Mouse (Mus musculus) bone marrow, adult 2 months (tissue): ENCODE data around the gene Phkg1. TPM values are rescaled to one million over a fixed set of nuclear protein-coding genes. Genes with fewer than 3 reads are reported as not detected.
A peak's percentile ranks its signal among the peaks of the same experiment; 100 is the strongest.

ENCODE experiments used
- H3K27ac ChIP-seq: fragments of 200-500 bp; 2 replicates; pipeline ENCODE4 v1.5.1; 2012; ENCODE audit warnings: low read depth, mild to moderate bottlenecking, control low read depth, inconsistent platforms, low read length; ENCODE audit not compliant: control insufficient read depth, poor library complexity, insufficient read depth
- H3K4me1 ChIP-seq: fragments of 200-500 bp; 2 replicates; pipeline ENCODE4 v1.6.1; 2011; ENCODE audit warnings: low read length; ENCODE audit not compliant: control insufficient read depth, insufficient read depth
- H3K4me3 ChIP-seq: fragments of 200-500 bp; replicated peaks from 2 replicates; pipeline ENCODE3; 2011; ENCODE audit warnings: mild to moderate bottlenecking, low read depth, low read length, control low read depth; ENCODE audit not compliant: control insufficient read depth
- CTCF ChIP-seq: fragments of 200-500 bp; IDR thresholded peaks from 2 replicates; pipeline ENCODE4 v1.5.1; 2011; ENCODE audit warnings: low read length, control low read depth; ENCODE audit not compliant: control insufficient read depth, insufficient read depth
- POLR2A ChIP-seq: fragments of 200-500 bp; IDR thresholded peaks from 2 replicates; pipeline ENCODE4 v1.6.1; 2011; ENCODE audit warnings: low read depth, mild to moderate bottlenecking, control low read depth, low read length, borderline replicate concordance; ENCODE audit not compliant: control insufficient read depth
- WGBS: fragments of 180-500 bp; shearing (Covaris S2); methylation state at CpG from one replicate; pipeline ENCODE4 v1.1.7; 2018; 5-methylcytosine and 5-hydroxymethylcytosine counted together
- polyA plus RNA-seq: library from polyadenylated mRNA; stranded (reverse); fragments of >200 nt; gene quantifications from 2 replicates; pipeline ENCODE4 v1.2.4, GENCODE M21; 2011; ENCODE audit warnings: low replicate concordance; ENCODE audit not compliant: missing spikeins, insufficient read depth, insufficient read length

Gene Phkg1
- polyA plus RNA-seq, 1 experiment, result 6.4 TPM

- no peaks in the 10 kb centered on the region for H3K4me1 ChIP-seq
- TF ChIP-seq POLR2A (no peak), CTCF (no peak)
- H3K4me3 ChIP-seq, result no peak overlapping the region
- WGBS, result 85% methylated on average over 19 of the region's 19 CpGs
- no peak overlapping the region for H3K27ac ChIP-seq
These were observed 28.9 kb downstream of the Phkg1 start for GRCm38 (mm10) chr5:129869238-129869995.

DNA sequence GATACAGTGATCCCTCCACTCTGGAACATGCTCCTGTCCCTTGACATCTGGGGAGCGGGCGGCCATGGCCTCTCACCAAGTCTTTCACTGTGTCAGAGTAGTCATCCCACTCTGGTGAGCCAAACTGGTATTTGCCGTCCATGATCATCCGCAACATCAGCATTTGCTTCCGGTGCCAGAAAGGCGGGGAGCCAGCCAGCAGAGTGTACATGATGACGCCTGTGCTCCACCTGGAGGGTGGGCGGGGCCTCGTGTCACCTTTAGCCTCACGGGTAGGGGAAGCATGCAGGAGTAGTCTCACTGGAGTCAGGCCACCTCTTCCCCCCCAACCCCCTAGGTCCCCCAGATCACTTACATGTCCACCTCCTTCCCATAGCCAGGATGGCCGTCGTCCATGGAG, 32.5 kb downstream of the Phkg1 start:
- H3K27ac ChIP-seq, result no peak overlapping the region
- H3K4me1 ChIP-seq, result no peaks in the 10 kb centered on the region
- 85% methylated on average over 12 of the region's 12 CpGs for WGBS
- no peak for TF ChIP-seq POLR2A
- H3K4me3 ChIP-seq, result no peak overlapping the region

DNA sequence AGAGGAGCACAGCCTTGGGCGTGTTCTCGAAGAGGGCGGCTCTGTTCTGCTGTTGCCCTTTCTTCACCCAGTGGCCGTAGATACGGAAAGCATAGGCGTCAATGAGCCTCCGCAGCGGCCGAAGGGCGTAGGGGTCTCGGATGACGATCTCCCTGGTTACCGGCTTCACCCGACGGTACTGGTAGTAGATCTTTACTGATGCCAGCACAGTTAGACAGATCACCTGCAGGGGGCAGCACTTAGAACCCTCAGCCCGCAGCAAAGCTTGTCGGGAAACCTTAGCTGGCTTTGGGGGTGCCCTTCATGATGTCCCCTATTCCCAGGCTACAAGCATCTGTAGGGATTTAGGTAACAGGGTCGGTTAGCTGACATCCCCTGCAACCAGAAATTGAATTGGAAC, 33.9 kb downstream of the Phkg1 start:
- 16% methylated on average over 18 of the region's 18 CpGs for WGBS
- Histone ChIP-seq H3K4me3 (no peak overlapping the region), H3K27ac (no peak overlapping the region), H3K4me1 (no peaks in the 10 kb centered on the region)
- TF ChIP-seq CTCF, result peak; percentile 36; the same call in 1 of the 2 replicates
- TF ChIP-seq POLR2A, result no peak

DNA sequence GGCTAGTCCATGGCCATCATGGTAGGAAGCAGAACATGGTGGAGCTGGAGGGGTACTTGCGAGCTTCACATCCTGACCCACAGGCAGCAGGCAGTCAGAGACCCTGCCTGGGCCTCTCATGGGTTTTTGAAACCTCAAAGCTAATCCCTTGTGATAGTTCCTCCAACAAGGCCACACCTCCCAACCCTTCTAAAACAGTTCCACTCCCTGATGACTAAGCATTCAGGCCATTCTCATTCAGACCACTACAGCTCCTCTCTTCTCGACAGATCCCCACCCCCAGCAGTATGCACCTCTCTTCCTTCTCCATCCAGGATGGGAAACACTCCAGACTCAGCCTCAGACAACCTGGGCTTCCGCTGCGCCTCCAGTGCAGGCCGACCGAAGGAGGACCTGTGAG, 36.0 kb downstream of the Phkg1 start:
- Histone ChIP-seq H3K27ac (no peak overlapping the region), H3K4me1 (no peaks in the 10 kb centered on the region), H3K4me3 (no peak overlapping the region)
- no peak for TF ChIP-seq POLR2A
- no peak for TF ChIP-seq CTCF
- WGBS, result 94% methylated on average over 6 of the region's 6 CpGs

GRCm38 (mm10) chr5:129856414-129856813, 41.9 kb downstream of the Phkg1 start:
- Histone ChIP-seq H3K27ac (no peak overlapping the region), H3K4me1 (no peaks in the 10 kb centered on the region), H3K4me3 (no peak overlapping the region)
- 82% methylated on average over 5 of the region's 5 CpGs for WGBS
- TF ChIP-seq POLR2A (no peak), CTCF (peak; percentile 22; the same call in 1 of the 2 replicates)

DNA sequence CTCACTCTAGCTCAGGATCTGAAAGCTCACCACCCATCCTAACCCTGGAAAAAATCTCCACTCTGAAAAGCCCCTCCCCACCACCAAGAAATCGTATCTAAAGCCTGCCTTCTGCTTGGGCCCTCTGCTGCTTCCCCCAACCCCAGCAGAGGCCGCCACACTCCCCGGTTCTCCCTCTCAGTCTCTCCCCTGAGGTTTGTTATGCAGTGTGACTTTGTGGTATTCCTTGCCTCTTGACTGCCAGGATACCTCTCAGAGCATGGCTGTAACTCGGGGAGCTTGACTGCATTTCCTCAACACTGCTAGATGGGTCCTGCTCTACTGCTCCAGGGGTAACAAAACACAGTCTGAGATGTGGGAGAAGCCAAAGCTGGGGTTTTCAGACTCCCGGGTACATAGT, 43.2 kb downstream of the Phkg1 start:
- 81% methylated on average over 5 of the region's 5 CpGs for WGBS
- TF ChIP-seq POLR2A (no peak), CTCF (no peak)

DNA sequence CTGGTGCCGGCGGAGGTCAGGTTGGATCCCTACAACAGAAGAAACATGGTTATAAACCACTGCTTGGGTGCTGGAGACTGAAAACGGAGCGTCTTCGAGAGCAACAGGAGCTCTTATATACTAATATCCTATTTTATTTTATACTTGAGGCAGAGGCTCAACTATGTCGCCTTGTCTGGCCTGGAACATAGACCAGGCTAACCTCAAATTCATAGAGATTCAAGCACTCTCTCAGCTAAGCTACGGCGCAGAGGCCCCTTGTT, 50.9 kb downstream of the Phkg1 start:
- Histone ChIP-seq H3K4me1 (peaks cover 1% of the 10 kb centered on the region; the same call in 1 of the 2 replicates), H3K27ac (no peak overlapping the region), H3K4me3 (peak overlapping the region; percentile 85)
- TF ChIP-seq POLR2A (no peak), CTCF (no peak)
- WGBS, result 25% methylated on average over 8 of the region's 8 CpGs

More for the DNA sequence above, 43.2 kb downstream of the Phkg1 start:
- H3K4me3 ChIP-seq, result no peak overlapping the region
- H3K27ac ChIP-seq, result no peak overlapping the region
- no peaks in the 10 kb centered on the region for H3K4me1 ChIP-seq

DNA sequence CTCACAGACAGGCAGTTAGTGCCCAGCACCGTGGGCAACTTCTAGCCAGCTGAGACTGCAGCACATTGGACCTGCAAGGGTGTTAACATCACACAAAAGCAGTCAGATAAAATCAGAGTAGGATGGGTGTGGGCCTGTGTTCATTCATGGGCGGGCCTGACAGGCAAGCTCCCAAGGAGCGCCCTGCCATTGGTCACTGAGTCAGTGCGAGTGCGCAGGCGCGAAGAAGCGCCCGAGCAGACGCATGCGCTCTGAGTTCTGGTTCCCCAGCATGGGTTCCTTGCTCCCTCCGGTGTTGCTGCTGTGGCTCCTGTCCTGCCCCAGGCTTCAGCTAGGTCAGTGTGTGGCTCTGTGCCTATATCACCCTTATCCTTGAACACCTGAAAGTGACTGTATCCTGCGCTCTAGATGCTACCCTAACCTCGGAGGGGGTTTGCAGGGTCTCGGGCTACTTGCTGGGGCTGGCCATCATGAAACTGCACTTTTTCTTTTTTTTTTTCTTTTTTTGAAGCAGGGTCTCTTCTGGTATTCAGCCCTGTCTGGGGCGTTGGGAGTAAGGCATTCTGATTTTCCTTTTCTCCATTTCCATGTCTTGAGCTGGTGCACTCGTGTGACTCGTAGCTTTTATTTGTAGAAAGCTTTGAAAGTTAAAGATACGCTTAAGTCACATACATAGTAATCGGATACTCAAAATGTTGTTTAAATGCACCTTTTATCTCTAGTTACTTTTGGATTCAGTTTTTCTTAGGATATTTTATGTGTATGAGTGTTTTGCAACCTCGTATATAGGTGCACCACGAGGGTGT, 51.4 kb downstream of the Phkg1 start, which contains the start of gene Sumf2:
Gene Sumf2, plus strand, starts transcription at position 235 of the 806 bp plus-strand sequence.
- peak; percentile 74; the same call in 1 of the 2 replicates for TF ChIP-seq POLR2A
- no peak for TF ChIP-seq CTCF
- H3K27ac ChIP-seq, result no peak within 1 kb of the TSS
- H3K4me3 ChIP-seq, result peak within 1 kb of the TSS; percentile 85
- 2% methylated on average over 22 of the region's 22 CpGs for WGBS
- peaks cover 1% of the 10 kb centered on the region; the same call in 1 of the 2 replicates for H3K4me1 ChIP-seq
